Mouse (Mus musculus) ES-E14 (cell line): Measurements from ENCODE around the gene Tgoln1. TPM values are rescaled to one million over a fixed set of nuclear protein-coding genes. Genes with fewer than 3 reads are reported as not detected.

Experiments used
- DNase-seq: peaks from one replicate; pipeline ENCODE4 v3.0.0-alpha.2; 2013; ENCODE audit warnings: low read depth, low spot score
- H3K27ac ChIP-seq: 2 replicates; pipeline ENCODE4 v1.5.1; 2012; ENCODE audit warnings: low read depth, mild to moderate bottlenecking, low read length, moderate library complexity, mixed read lengths; ENCODE audit not compliant: poor library complexity, insufficient read depth, severe bottlenecking
- H3K36me3 ChIP-seq: 2 replicates; pipeline ENCODE4 v1.6.1; 2012; ENCODE audit warnings: mild to moderate bottlenecking, low read length, moderate library complexity, mixed read lengths; ENCODE audit not compliant: control insufficient read depth, poor library complexity, insufficient read depth, severe bottlenecking
- H3K4me1 ChIP-seq, 2 experiments: fragments of 150-350 bp in 1 of 2; sonication (generic) in 1 of 2; 2 replicates each; pipeline ENCODE4 v1.6.1; 2012; ENCODE audit warnings: low read length in 2 of 2, mild to moderate bottlenecking in 1 of 2, mixed read lengths in 1 of 2; ENCODE audit not compliant: control insufficient read depth in 2 of 2, insufficient read depth in 2 of 2, poor library complexity in 1 of 2
- H3K4me3 ChIP-seq, 2 experiments: fragments of 150-350 bp in 1 of 2; sonication (generic) in 1 of 2; 2 replicates each; pipeline ENCODE4 v1.5.1; 2012; ENCODE audit warnings: low read length in 2 of 2, low read depth in 1 of 2, mild to moderate bottlenecking in 1 of 2, mixed read lengths in 1 of 2; ENCODE audit not compliant: insufficient read depth in 1 of 2, poor library complexity in 1 of 2, severe bottlenecking in 1 of 2
- H3K9ac ChIP-seq: 2 replicates; pipeline ENCODE4 v1.6.1; 2012; ENCODE audit warnings: low read depth, mild to moderate bottlenecking, low read length, mixed read lengths; ENCODE audit not compliant: poor library complexity, insufficient read depth, severe bottlenecking
- H3K9me3 ChIP-seq: fragments of 150-350 bp; sonication (generic); 2 replicates; pipeline ENCODE4 v1.6.1; 2012; ENCODE audit warnings: low read depth, mild to moderate bottlenecking, low read length; ENCODE audit not compliant: control insufficient read depth, insufficient read depth
- CHD2 ChIP-seq: IDR thresholded peaks from 2 replicates; pipeline ENCODE4 v1.6.1; 2014; ENCODE audit warnings: mild to moderate bottlenecking, low read depth, low read length, inconsistent platforms
- HCFC1 ChIP-seq: IDR thresholded peaks from 2 replicates; pipeline ENCODE4 v1.6.1; 2012; ENCODE audit warnings: low read length, inconsistent platforms, borderline replicate concordance; ENCODE audit not compliant: insufficient read depth
- MAFK ChIP-seq: IDR thresholded peaks from 2 replicates; pipeline ENCODE4 v1.6.1; 2014; ENCODE audit warnings: mild to moderate bottlenecking, low read depth, low read length, inconsistent platforms; ENCODE audit not compliant: insufficient read depth
- ZC3H11A ChIP-seq: IDR thresholded peaks from 2 replicates; pipeline ENCODE4 v1.6.1; 2012; ENCODE audit warnings: low read depth, mild to moderate bottlenecking, inconsistent platforms, low read length, borderline replicate concordance
- ZNF384 ChIP-seq: IDR thresholded peaks from 2 replicates; pipeline ENCODE4 v1.6.1; 2012; ENCODE audit warnings: low read depth, low read length, inconsistent platforms
- in situ Hi-C, 2 experiments: fragments of 600-800 bp; cut with MboI; formaldehyde crosslinking; loops; one replicate each; pipeline ENCODE4 v1.15.1; 2025; ENCODE audit warnings: low sequenced_read_pairs in 2 of 2, inconsistent platforms in 1 of 2; ENCODE audit not compliant: unreplicated experiment in 2 of 2
- total RNA-seq: library from RNA; depleted of rRNA; stranded (reverse); fragments of 300-350 nt; gene quantifications from 2 replicates; pipeline ENCODE4 v1.2.3, GENCODE M21; 2012

Tgoln1 gene
- total RNA-seq, 1 experiment = 57.7 TPM

DNA sequence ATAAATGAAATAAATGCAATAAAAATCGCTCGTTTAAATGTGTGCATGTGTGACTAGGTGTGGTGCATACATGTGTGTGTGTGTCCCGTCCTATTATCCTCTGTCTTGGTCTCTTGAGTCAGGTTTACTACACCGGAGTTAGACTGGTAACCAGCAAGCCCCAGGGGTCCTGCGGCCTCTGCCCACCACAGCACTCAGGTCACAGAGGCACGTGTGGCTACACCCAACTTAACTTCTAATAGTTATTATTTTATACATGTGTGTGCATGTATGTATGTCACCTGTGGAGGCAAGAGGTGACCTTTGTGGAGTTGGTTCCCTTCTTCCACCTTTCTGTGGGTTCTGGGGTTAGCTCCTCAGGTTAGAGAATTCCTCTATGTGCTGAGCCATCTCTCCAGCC, 37.6 kb upstream of the Tgoln1 start:
- in situ Hi-C loops = no loop called here
- Histone ChIP-seq H3K27ac (no peak overlapping the region), H3K4me3 (no peak overlapping the region), H3K9me3 (no peaks in the 10 kb centered on the region), H3K4me1 (peaks cover 5 to 7% of the 10 kb centered on the region in 2 experiments; a peak in 3 of 4 replicates), H3K36me3 (no peaks in the 10 kb centered on the region), H3K9ac (no peak overlapping the region)
- DNase-seq = no peak
- TF ChIP-seq CHD2 = no peak
- no peak for TF ChIP-seq ZC3H11A
- TF ChIP-seq ZNF384 = no peak
- no peak for TF ChIP-seq HCFC1
- no peak for TF ChIP-seq MAFK

GRCm38 (mm10) chr6:72653419-72653818, 36.6 kb upstream of the Tgoln1 start:
- H3K4me3 ChIP-seq = no peak overlapping the region
- in situ Hi-C loops = no loop called here
- H3K27ac ChIP-seq = no peak overlapping the region
- peaks cover 8 to 9% of the 10 kb centered on the region in 2 experiments; a peak in 3 of 4 replicates for H3K4me1 ChIP-seq
- no peak overlapping the region for H3K9ac ChIP-seq
- H3K36me3 ChIP-seq = no peaks in the 10 kb centered on the region
- DNase-seq = no peak
- H3K9me3 ChIP-seq = no peaks in the 10 kb centered on the region
- TF ChIP-seq HCFC1 (no peak), MAFK (no peak), ZC3H11A (no peak), ZNF384 (no peak), CHD2 (no peak)

DNA sequence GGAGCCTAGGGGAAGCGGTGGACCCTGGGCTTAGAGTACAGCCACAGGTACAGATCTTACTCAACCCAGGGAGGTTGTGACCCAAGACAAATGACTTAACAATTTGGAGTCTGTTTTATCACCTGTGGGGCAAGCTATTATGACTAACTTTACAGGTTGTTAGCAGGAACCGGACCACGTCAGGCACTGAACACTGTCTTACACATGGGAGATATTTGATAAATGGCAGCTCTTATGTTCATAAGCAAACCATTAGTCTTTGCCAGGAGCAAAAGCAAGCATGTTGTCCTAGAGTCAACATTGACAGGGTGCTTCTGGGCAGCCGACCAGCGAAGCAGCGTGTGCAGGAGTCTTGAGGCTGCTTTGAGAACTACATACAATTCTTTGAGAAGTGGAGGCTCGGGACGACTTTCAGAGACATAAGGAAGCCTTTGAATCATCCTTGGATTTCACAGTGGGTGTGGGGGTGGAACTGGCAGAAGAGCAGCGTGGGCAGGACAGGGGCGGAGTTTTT, 33.6 kb upstream of the Tgoln1 start:
- DNase-seq = no peak
- H3K27ac ChIP-seq = no peak overlapping the region
- H3K9me3 ChIP-seq = no peaks in the 10 kb centered on the region
- peaks cover 2% of the 10 kb centered on the region for H3K36me3 ChIP-seq
- peaks cover 7 to 8% of the 10 kb centered on the region in 2 experiments; a peak in 2 of 4 replicates for H3K4me1 ChIP-seq
- TF ChIP-seq ZC3H11A = no peak
- no peak for TF ChIP-seq MAFK
- no peak for TF ChIP-seq CHD2
- TF ChIP-seq ZNF384 = no peak
- TF ChIP-seq HCFC1 = no peak
- no peak overlapping the region for H3K4me3 ChIP-seq
- in situ Hi-C loops = no loop called here
- H3K9ac ChIP-seq = no peak overlapping the region; the same call in 1 of the 2 replicates

GRCm38 (mm10) chr6:72648002-72648595, 31.3 kb upstream of the Tgoln1 start:
- H3K9me3 ChIP-seq = no peaks in the 10 kb centered on the region
- in situ Hi-C loops = no loop called here
- peaks cover 7 to 8% of the 10 kb centered on the region in 2 experiments; a peak in 2 of 4 replicates for H3K4me1 ChIP-seq
- DNase-seq = no peak
- no peak overlapping the region for H3K27ac ChIP-seq
- peaks cover 2% of the 10 kb centered on the region for H3K36me3 ChIP-seq
- H3K4me3 ChIP-seq = no peak overlapping the region; a peak in 1 of 4 replicates
- TF ChIP-seq ZC3H11A = no peak
- TF ChIP-seq MAFK = no peak
- TF ChIP-seq CHD2 = no peak
- TF ChIP-seq HCFC1 = no peak
- TF ChIP-seq ZNF384 = no peak
- H3K9ac ChIP-seq = no peak overlapping the region
